Mouse (Mus musculus) WW6 (cell line): Measurements from ENCODE around the gene Aox4.

Source experiments
- DNase-seq: peaks from one replicate; pipeline ENCODE4 v3.0.0-alpha.2; 2013; ENCODE audit warnings: low read depth, low spot score

The Aox4 gene

DNA sequence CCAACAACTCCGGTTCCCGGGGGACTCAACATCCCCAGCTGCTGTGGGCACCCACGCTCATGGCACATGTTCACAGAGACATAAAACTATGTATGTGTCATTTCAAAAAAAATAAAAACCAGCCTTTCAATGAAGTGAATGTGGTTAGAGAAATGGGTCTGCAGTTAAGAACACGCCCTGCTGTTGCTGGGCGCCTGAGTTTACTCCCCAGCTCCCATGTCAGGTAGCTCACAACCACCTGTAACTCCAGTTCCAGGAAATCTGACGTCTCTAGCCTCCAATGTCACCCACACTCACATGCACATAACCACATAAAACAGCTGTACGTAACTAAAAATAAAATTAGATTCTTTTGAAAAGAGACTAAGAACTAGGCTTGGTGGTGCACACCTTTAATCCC lies 90.9 kb downstream of the Aox4 start:
- no peak for DNase-seq

DNA sequence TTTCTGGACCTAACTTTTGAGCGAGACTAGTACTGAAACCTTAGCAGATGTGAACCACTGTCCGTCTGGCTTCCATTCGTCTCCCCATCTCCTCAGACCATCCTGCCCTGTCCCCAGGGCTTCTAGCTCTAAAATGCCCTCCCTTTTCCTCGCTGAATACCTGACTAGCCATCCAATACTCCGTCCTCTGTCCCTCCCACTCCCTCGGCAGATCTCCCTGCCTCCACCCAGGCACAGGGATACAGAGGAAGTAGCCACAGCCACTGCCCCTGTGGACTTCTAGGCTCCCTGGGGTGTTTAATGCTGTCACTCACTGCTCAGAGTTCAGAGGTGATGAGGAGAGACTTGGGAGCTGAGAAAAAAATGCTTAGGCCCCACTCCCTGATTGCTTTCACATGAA lies 91.8 kb downstream of the Aox4 start:
- DNase-seq: no peak

DNA sequence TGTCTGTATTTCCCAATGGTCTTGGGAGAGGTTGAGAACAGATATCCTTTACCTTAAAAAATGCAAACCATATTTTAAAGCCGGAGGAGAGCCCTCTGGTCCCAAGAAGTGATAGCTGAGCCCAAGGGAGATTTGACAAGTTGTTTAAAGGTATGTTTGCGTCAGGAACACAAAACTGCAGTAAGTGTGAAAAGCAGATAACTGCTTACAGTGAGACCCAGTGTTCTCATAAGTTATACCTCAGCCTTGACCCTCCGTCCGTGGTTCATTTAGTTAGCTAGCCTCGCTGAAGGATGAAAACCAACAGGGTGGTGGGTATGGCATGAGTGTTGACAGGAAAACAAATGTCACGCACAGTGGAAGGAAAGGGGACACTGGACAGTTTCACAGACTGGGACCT lies 92.8 kb downstream of the Aox4 start:
- no peak for DNase-seq

DNA sequence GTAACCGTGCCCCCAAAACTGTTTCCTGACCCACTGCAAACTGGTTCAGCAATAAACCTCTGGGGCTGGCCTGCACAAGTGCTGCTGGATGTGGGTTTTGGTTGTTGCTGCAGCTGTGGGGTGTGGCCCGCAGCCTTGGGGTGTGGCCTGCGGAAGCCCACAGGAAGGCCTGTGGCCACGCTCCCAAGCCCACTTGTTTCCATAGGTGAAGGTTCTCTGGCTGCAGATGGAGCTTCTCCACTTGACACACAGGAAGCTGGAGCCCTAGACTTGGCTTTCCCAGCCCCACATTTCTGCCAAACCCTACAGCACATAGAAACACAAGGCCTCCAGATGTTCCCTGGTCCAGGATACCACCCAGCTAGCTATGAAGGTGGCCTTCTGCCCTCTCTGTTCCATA lies 93.5 kb downstream of the Aox4 start:
- no peak for DNase-seq

DNA sequence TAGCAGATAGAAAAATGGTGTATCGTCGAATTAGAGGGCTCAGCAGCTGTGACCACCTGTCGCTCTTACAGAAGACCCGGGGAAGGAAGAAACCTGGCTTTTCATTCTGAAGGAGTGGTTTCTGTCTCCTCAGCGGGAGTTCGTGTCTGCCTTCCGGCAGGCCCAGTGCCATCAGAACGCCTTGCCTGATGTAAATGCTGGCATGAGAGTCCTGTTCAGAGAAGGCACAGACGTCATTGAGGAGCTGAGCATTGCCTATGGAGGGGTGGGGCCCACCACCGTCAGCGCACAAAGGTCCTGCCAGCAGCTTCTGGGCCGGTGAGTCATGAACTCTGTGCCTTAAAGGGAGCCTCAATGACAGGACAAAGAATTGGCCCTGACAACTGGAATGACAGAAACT lies 94.1 kb downstream of the Aox4 start:
- no peak for DNase-seq

DNA sequence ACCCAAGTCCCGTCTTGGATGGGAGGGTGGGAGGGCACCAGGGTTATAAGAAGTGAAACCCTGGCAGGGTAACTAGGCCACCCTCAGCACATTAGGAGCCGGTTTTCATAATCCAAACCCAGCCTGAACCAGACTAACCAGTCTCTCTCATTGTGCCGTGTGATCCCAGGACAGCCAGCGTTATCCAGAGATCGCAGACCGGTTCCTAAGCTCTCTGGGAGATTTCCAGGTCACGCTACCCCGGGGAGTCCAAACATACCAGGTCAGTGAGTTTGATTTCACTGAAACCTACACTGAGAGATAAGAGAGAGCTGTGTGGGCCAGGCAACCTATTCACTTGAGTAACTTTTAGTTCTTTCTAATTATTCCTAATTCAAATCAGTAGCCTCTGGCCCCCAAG lies 97.0 kb downstream of the Aox4 start:
- no peak for DNase-seq

DNA sequence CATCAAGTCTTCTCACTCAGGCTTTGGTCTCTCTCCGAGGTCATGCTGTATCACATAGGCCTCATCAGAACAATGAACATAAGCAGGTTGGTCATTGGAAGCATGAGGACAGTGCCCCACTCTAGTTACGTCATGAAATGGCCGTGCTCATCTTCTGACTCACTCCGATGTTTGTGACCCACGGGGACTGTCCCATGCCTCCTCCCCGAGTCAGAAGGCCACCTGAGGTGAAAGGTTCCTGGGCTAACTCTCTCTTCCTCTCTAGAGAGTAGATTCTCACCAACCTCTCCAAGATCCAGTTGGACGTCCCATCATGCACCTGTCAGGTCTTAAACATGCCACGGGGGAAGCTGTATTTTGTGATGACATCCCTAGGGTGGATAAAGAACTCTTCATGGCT lies 98.4 kb downstream of the Aox4 start:
- DNase-seq: no peak

DNA sequence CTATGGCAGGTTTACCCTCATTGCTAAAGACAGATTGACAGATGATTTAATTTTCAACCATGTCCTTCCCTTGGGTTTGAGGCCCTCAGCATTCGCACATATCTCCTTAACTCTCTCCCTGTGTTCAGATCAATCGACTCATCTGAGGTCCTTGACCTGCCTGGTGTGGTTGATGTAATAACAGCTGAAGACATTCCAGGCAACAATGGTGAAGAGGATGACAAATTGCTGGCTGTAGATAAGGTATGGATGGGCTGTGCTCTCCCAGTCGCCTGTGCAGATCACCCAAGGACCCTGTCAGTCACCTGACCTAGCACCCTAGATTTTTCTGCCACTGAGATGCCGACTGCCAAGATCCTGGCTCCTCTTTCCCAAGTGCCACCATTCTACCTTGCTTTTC lies 99.7 kb downstream of the Aox4 start:
- DNase-seq: no peak

DNA sequence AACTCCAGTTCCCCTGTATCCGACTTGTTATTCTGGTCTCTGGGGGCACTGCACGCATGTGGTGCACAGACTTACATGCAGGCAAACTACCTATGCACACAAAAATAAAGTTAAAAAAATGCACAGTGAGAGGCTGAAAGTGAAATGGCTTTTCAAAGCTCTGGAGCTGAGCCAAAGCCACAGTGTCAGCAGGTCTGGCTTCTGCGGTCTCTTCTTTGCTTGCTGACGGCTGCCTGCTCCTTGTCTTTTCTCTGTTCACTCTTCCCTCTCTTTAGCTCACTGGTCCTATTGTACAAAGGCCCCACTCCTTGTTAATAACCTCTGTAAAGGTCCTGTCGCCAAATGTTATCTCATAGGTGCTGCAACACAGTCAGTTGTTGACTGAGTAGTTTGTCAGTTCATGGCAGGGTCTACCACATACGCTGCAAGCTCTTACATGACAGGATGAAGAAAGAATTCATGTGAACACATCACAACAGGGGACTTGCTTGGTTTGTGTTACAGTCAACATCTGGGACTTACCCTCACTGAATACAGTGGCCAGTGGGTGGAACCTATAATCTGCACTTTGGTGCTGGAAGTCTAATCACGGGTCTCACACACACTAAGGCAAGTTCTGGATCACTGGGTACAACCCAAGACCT lies 101.1 kb downstream of the Aox4 start:
- no peak for DNase-seq

DNA sequence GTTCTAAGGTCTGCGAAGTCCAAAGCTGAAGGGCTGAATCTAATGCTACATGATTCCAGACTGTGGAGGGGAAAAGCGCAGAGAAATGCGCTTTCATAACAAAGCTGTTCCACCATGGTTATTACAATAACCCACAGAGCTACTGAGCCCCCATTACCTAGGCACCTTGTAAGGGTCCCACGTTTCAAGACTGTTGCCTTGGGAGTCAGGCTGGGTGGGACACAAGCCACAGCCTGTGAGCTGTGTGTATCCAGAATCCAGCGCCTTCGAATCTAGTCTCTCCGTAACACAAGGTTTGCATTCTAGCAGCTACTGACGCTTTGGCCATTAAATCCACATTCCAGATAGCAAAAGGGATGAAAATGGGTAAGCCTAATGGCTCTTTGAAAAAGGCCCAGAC lies 103.0 kb downstream of the Aox4 start:
- DNase-seq: no peak

DNA sequence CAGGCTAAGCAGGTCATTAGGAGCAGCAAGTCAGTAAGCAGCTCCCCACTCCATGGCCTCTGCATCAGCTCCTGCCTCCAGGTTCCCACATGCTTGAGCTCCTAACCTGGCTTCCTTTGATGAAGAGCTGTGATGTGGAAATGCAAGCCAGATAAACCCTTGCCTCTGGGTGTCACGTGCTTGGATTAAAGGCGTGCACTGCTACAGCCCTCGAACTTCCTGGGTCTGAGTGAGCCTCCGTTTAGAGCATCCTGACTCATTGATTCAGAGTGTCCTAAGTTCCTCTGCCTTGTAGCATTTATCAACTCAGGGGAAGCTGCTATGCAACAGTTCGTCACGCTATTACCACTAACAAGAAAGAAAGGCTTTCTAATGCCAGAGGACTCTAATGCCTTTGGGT lies 105.3 kb downstream of the Aox4 start:
- no peak for DNase-seq
